Mouse (Mus musculus): ENCODE data around the gene Mrps5. TPM values are rescaled to one million over a fixed set of nuclear protein-coding genes. Genes with fewer than 3 reads are reported as not detected.
"Not testable (repeated sequence)": the region's sequence is repeated elsewhere in the genome, so short reads cannot be mapped to it uniquely, and the experiment has no call there.

Gene Mrps5
- polyA plus RNA-seq, 1 experiment from 2014 or later, result 70.5 TPM

DNA sequence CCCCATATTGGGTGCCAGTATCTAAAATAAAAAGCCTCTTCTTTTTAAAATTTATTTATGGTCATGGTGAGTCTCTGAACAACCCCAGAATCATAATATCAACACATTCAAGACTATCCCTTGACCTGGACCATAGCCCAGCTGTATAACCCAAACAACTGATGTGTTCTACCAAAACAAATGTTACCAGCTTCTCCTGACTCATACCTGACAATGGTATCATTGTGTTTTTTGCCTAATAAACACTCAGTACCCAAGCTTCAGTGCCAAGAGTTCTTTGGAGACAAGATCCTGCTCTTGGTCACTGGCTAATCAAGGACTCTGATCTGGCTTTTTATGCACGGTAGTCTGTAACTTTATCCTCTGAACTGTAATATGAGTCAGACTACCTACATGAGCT lies 13.7 kb upstream of the Mrps5 start:
- 46% methylated on average over 1 of the region's 1 CpGs for WGBS (ENCODE audit: insufficient replicate concordance)
- no peak for ATAC-seq (ENCODE audit: insufficient read depth)
- Histone ChIP-seq H3K9me3 (replicated peaks) (no peaks in the 10 kb centered on the region), H3K27ac (replicated peaks) (no peak overlapping the region), H3K4me2 (no peak overlapping the region), H3K9ac (no peak overlapping the region), H3K36me3 (replicated peaks) (peaks cover 11% of the 10 kb centered on the region; the same call in 1 of the 2 replicates), H3K27me3 (peaks cover 7% of the 10 kb centered on the region; the same call in 1 of the 2 replicates), H3K4me1 (replicated peaks) (no peaks in the 10 kb centered on the region), H3K4me3 (replicated peaks) (no peak overlapping the region)

DNA sequence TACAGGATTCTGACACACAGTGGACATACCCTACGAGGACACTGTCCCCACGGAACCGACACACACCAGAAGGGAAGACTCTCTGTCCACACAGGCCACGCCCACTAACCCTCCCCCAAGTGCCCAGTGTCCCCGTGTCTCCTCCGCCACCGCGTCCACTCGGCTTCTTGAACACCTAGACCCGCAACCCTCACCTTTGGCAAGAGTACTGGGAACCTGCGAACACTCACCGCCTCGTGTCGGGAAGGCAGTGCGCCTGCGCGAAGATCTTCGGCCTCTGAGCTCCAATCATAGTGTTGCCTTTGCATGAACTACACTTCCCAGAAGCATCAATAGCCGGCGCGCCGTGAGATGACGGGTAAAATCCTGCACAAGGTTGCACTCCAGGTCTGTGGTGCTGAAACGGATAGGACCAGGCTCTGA lies 2.6 kb upstream of the Mrps5 start:
- Histone ChIP-seq H3K9me3 (replicated peaks) (no peaks in the 10 kb centered on the region), H3K27ac (replicated peaks) (no peak overlapping the region), H3K27me3 (peaks cover 3% of the 10 kb centered on the region; the same call in 1 of the 2 replicates), H3K4me3 (replicated peaks) (peak overlapping the region; percentile 65), H3K4me2 (peak overlapping the region; percentile 81), H3K36me3 (replicated peaks) (no peaks in the 10 kb centered on the region), H3K4me1 (replicated peaks) (peaks cover 40% of the 10 kb centered on the region), H3K9ac (peak overlapping the region; percentile 46)
- WGBS (ENCODE audit: insufficient replicate concordance), result under 1% methylated on average over 24 of the region's 24 CpGs
- peak; percentile 66 for ATAC-seq (ENCODE audit: insufficient read depth)

DNA sequence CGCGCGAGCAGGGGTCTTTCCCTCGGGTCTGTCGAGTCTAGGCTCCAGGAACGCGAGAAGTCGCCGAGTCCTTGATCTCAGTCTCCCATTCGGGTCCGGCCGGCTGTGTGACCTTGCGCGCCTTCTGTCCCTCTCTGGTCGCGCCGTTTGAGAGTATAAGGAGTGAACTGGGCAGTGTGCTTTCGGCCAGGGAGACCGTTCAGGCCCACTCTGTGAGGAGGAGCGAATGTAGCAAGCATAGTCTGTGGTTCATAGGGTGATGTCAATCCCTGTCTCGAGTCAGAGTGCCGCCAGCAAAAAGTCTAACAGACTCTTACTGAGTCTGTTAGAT lies 457 bp downstream of the Mrps5 start:
- Histone ChIP-seq H3K4me2 (peak overlapping the region; percentile 79), H3K4me3 (replicated peaks) (peak overlapping the region; percentile 78), H3K36me3 (replicated peaks) (peaks cover 16% of the 10 kb centered on the region), H3K27ac (replicated peaks) (peak overlapping the region; percentile 83), H3K27me3 (peaks cover 3% of the 10 kb centered on the region; the same call in 1 of the 2 replicates), H3K9ac (peak overlapping the region; percentile 66), H3K9me3 (replicated peaks) (no peaks in the 10 kb centered on the region), H3K4me1 (replicated peaks) (peaks cover 41% of the 10 kb centered on the region)
- ATAC-seq (ENCODE audit: insufficient read depth), result peak; percentile 40
- under 1% methylated on average over 22 of the region's 22 CpGs for WGBS (ENCODE audit: insufficient replicate concordance)

DNA sequence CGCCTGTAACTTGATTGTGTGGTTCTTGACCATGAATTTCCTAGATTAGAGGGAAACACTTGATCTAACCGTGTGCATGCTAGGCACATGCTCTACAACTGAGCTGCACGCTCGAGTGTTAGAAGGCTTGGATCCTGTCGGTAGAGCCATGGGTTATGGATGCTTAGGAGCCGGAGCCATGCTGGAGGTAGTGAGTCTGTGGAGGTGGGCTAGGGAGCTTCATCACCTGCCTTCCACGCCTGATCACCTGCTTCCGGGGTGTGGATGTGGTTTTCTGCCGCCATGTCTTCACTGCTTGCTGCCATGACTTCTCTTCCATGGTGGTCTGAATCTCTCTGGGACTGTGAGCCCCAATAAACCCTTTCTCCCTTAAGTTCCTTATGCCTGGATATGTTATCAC lies 1.9 kb downstream of the Mrps5 start:
- 71% methylated on average over 9 of the region's 9 CpGs for WGBS (ENCODE audit: insufficient replicate concordance)
- H3K9me3 ChIP-seq (replicated peaks), result no peaks in the 10 kb centered on the region
- H3K27me3 ChIP-seq, result peaks cover 3% of the 10 kb centered on the region; the same call in 1 of the 2 replicates
- peak overlapping the region; percentile 79 for H3K4me2 ChIP-seq
- H3K9ac ChIP-seq, result no peak overlapping the region
- ATAC-seq (ENCODE audit: insufficient read depth), result no peak
- H3K36me3 ChIP-seq (replicated peaks), result peaks cover 26% of the 10 kb centered on the region
- H3K4me3 ChIP-seq (replicated peaks), result 0 out of 2 replicates have a peak overlapping the region, but pooled peaks have one; percentile 78
- H3K27ac ChIP-seq (replicated peaks), result no peak overlapping the region
- peaks cover 37% of the 10 kb centered on the region for H3K4me1 ChIP-seq (replicated peaks)

DNA sequence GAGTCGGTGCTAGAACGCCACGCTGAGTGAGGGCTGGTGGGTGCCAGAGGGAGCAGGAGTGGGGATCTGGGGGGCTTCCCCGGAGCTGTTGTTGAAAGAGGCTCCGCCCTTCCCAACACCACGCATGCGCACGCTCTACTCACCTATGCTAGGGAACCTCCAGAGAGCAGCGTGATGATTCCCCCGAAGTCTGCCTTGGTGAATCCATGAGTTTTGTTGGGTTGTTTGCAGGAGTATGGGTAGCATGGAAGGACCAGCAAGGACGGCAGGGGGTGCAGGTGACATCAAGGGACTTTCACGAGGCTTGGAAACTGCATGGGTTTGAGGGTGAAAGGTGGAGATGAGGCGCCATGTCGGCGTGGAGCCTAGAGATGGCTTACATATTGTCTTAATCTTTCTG lies 3.2 kb downstream of the Mrps5 start:
- Histone ChIP-seq H3K4me1 (replicated peaks) (peaks cover 28% of the 10 kb centered on the region), H3K4me3 (replicated peaks) (no peak overlapping the region), H3K9me3 (replicated peaks) (no peaks in the 10 kb centered on the region), H3K27me3 (peaks cover 3% of the 10 kb centered on the region; the same call in 1 of the 2 replicates), H3K9ac (no peak overlapping the region), H3K27ac (replicated peaks) (no peak overlapping the region), H3K4me2 (no peak overlapping the region; the same call in 1 of the 2 replicates), H3K36me3 (replicated peaks) (peaks cover 38% of the 10 kb centered on the region)
- WGBS (ENCODE audit: insufficient replicate concordance), result 69% methylated on average over 15 of the region's 15 CpGs
- no peak for ATAC-seq (ENCODE audit: insufficient read depth)

DNA sequence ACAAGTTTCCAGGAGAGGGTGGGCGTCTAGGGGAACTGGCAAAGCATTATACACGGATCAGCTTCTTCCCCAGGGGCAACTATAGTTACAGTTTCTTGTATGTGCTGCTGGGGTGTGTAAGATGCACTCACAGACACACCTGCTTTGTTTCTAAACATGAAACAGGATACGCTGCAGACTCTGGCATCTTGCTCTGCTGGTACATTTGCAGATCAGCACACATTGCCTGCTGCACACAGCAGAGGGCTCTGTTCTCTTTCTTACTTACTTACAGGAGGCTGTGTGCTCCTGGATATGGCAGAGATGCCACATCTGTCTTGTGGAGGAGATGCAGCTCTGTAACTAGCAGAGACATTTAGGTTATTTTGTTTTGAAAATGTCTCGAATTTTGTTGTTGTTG lies 3.8 kb downstream of the Mrps5 start:
- no peak overlapping the region for H3K4me3 ChIP-seq (replicated peaks)
- 55% methylated on average over 4 of the region's 4 CpGs for WGBS (ENCODE audit: insufficient replicate concordance)
- no peak overlapping the region for H3K4me2 ChIP-seq
- peaks cover 28% of the 10 kb centered on the region for H3K4me1 ChIP-seq (replicated peaks)
- no peak overlapping the region for H3K9ac ChIP-seq
- ATAC-seq (ENCODE audit: insufficient read depth), result no peak
- H3K27ac ChIP-seq (replicated peaks), result no peak overlapping the region
- H3K36me3 ChIP-seq (replicated peaks), result peaks cover 45% of the 10 kb centered on the region
- H3K27me3 ChIP-seq, result no peaks in the 10 kb centered on the region
- no peaks in the 10 kb centered on the region for H3K9me3 ChIP-seq (replicated peaks)

DNA sequence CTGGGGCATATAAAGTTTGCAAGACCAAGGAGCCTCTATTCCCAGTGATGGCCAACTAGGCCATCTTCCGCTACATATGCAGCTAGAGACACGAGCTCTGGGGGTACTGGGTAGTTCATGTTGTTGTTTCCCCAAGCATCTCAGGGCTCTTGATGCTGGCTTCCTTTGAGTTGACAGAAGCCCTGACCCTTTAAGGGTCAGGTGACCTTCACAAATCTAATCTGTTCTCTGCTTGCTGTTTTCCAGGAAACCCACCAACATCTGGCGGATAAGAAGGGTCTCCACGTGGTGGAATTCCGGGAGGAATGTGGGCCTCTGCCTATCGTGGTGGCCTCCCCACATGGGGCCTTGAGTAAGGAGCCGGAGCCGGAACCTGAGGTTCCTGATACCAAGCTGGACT lies 16.4 kb downstream of the Mrps5 start:
- H3K4me3 ChIP-seq (replicated peaks); H3K9ac ChIP-seq; H3K27me3 ChIP-seq; H3K27ac ChIP-seq (replicated peaks); H3K4me2 ChIP-seq; H3K9me3 ChIP-seq (replicated peaks); H3K4me1 ChIP-seq (replicated peaks): not testable (repeated sequence)
- WGBS (ENCODE audit: insufficient replicate concordance), result 68% methylated on average over 6 of the region's 8 CpGs
- peaks cover 64% of the 10 kb centered on the region for H3K36me3 ChIP-seq (replicated peaks)
- ATAC-seq (ENCODE audit: insufficient read depth), result 0 out of 2 replicates have a peak, but pooled peaks have one; percentile 12

DNA sequence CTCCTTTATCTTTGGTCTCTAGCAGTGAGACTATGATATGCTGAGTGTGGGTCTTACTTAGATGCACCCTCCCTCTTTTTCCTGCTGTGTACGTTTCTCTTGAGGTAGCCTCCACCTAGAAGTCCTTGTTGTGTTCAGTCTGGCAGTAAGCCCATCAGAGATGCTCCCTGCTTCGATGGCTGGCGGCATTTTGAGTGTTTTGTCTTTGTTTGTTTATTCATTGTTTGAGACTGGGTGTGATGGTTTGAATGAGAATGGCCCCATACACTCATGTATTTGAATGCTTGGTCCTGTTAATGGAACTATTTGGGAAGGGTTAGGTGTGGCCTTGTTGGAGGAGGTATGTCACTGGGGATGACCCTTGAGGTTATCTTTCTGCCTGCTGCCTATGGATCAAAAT lies 18.2 kb downstream of the Mrps5 start:
- WGBS (ENCODE audit: insufficient replicate concordance), result 80% methylated on average over 3 of the region's 3 CpGs
- H3K36me3 ChIP-seq (replicated peaks), result peaks cover 48% of the 10 kb centered on the region
- no peak overlapping the region for H3K27ac ChIP-seq (replicated peaks)
- no peak overlapping the region for H3K4me2 ChIP-seq
- no peak overlapping the region for H3K4me3 ChIP-seq (replicated peaks)
- H3K9ac ChIP-seq, result no peak overlapping the region
- H3K9me3 ChIP-seq (replicated peaks), result no peaks in the 10 kb centered on the region
- peaks cover 6% of the 10 kb centered on the region; the same call in 1 of the 2 replicates for H3K27me3 ChIP-seq
- H3K4me1 ChIP-seq (replicated peaks), result no peaks in the 10 kb centered on the region
- ATAC-seq (ENCODE audit: insufficient read depth), result no peak

DNA sequence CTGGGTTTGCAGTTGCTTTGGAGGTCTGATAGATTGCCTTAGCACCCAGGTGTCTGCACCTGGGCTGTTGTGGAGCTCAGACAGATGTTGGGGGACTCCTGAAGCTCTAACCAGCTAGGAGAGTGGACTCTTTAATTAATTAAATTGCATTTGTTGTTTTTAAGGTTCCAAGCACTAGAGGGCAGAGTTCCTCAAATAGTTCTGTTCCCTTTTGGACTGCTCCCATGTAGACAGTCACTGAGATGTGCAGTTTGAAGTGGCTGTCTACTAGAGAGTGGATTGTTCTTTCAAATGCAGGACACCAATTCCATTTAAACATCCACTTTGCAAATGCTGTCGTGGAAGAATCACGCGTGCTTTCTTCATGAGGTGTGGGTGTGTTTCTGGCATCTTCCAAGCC lies 21.2 kb downstream of the Mrps5 start:
- H3K27me3 ChIP-seq, result peaks cover 9% of the 10 kb centered on the region; the same call in 1 of the 2 replicates
- no peak overlapping the region for H3K9ac ChIP-seq
- WGBS (ENCODE audit: insufficient replicate concordance), result 43% methylated on average over 3 of the region's 3 CpGs
- no peak overlapping the region for H3K4me3 ChIP-seq (replicated peaks)
- H3K36me3 ChIP-seq (replicated peaks), result peaks cover 19% of the 10 kb centered on the region
- no peaks in the 10 kb centered on the region for H3K9me3 ChIP-seq (replicated peaks)
- no peak overlapping the region for H3K4me2 ChIP-seq
- H3K4me1 ChIP-seq (replicated peaks), result no peaks in the 10 kb centered on the region
- no peak for ATAC-seq (ENCODE audit: insufficient read depth)
- no peak overlapping the region for H3K27ac ChIP-seq (replicated peaks)

DNA sequence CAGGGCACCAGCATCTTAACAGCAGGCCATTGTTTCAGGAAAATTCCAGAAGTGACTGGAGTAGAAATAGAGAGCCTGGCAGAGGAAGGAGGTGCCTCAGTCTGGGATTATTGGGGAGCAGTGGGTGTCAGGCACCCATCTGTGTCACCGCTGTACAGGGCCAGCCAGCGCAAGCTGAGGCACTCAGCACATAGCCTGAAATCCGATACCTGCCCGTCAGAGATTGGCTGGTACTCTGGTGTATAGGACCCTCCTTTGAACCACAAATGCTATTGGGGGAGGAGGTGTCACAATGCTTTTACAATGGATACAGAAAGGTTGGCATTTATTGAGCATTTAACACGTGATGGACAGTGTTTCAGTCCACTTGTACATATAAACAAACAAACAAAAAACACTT lies 22.0 kb downstream of the Mrps5 start:
- Histone ChIP-seq H3K4me3 (replicated peaks) (no peak overlapping the region), H3K9ac (no peak overlapping the region), H3K27me3 (peaks cover 9% of the 10 kb centered on the region; the same call in 1 of the 2 replicates), H3K36me3 (replicated peaks) (peaks cover 15% of the 10 kb centered on the region), H3K9me3 (replicated peaks) (no peaks in the 10 kb centered on the region), H3K4me1 (replicated peaks) (no peaks in the 10 kb centered on the region), H3K27ac (replicated peaks) (no peak overlapping the region), H3K4me2 (no peak overlapping the region)
- WGBS (ENCODE audit: insufficient replicate concordance), result 36% methylated on average over 5 of the region's 5 CpGs
- ATAC-seq (ENCODE audit: insufficient read depth), result no peak

DNA sequence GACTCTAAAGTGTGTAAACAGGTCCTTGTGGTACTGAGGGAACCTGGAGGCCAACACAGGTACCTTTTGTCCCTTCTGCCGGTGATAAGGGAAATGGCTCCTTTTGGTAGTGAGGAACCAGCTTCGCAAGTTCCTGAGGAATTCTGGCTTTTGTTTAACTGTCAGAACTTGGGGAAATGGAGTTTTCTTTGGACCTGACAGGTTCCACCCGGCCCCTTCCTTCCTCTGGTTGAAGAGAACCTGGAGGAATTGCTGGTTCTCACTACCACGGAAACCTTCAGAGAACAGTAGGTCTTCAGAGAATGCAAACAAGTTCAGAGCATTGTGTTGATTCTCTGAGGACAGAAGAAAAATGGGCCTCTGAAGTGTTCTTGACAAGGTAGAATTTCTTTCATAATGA lies 24.4 kb downstream of the Mrps5 start:
- 32% methylated on average over 4 of the region's 4 CpGs for WGBS (ENCODE audit: insufficient replicate concordance)
- Histone ChIP-seq H3K27me3 (peaks cover 9% of the 10 kb centered on the region; the same call in 1 of the 2 replicates), H3K4me1 (replicated peaks) (no peaks in the 10 kb centered on the region), H3K4me3 (replicated peaks) (no peak overlapping the region), H3K9me3 (replicated peaks) (no peaks in the 10 kb centered on the region), H3K4me2 (no peak overlapping the region), H3K9ac (no peak overlapping the region), H3K27ac (replicated peaks) (no peak overlapping the region), H3K36me3 (replicated peaks) (no peaks in the 10 kb centered on the region)
- no peak for ATAC-seq (ENCODE audit: insufficient read depth)

DNA sequence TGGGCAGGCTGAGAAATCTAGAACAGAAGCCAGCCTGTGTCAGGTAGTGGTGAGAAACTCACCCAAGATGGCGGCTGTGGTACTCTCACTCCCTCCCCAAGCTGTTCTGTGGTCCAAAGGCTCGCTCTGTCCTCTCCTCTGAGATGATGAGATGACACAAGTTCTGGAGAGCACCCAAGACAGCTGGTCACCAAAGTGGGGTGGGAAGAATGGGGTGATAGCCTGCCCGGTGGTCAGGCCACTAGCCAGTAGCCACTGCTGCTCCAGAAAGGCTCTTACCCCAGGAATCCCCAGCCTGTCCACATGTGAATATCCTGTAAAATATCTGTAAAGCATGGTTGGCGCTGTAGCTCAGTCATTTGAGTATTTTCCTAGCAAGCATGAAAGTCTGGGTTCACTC lies 25.3 kb downstream of the Mrps5 start:
- 65% methylated on average over 4 of the region's 4 CpGs for WGBS (ENCODE audit: insufficient replicate concordance)

More for the DNA sequence above, 25.3 kb downstream of the Mrps5 start:
- no peak for ATAC-seq (ENCODE audit: insufficient read depth)
- Histone ChIP-seq H3K36me3 (replicated peaks) (no peaks in the 10 kb centered on the region), H3K4me1 (replicated peaks) (no peaks in the 10 kb centered on the region), H3K9ac (no peak overlapping the region), H3K27me3 (peaks cover 9% of the 10 kb centered on the region; the same call in 1 of the 2 replicates), H3K4me3 (replicated peaks) (no peak overlapping the region), H3K9me3 (replicated peaks) (no peaks in the 10 kb centered on the region), H3K4me2 (no peak overlapping the region), H3K27ac (replicated peaks) (no peak overlapping the region)
